Mouse (Mus musculus): ENCODE results near the gene Aqp3. TPM values are rescaled to one million over a fixed set of nuclear protein-coding genes. Genes with fewer than 3 reads are reported as not detected.

Aqp3 gene
- polyA plus RNA-seq, 1 experiment from 2014 or later, result 0.97 TPM

DNA sequence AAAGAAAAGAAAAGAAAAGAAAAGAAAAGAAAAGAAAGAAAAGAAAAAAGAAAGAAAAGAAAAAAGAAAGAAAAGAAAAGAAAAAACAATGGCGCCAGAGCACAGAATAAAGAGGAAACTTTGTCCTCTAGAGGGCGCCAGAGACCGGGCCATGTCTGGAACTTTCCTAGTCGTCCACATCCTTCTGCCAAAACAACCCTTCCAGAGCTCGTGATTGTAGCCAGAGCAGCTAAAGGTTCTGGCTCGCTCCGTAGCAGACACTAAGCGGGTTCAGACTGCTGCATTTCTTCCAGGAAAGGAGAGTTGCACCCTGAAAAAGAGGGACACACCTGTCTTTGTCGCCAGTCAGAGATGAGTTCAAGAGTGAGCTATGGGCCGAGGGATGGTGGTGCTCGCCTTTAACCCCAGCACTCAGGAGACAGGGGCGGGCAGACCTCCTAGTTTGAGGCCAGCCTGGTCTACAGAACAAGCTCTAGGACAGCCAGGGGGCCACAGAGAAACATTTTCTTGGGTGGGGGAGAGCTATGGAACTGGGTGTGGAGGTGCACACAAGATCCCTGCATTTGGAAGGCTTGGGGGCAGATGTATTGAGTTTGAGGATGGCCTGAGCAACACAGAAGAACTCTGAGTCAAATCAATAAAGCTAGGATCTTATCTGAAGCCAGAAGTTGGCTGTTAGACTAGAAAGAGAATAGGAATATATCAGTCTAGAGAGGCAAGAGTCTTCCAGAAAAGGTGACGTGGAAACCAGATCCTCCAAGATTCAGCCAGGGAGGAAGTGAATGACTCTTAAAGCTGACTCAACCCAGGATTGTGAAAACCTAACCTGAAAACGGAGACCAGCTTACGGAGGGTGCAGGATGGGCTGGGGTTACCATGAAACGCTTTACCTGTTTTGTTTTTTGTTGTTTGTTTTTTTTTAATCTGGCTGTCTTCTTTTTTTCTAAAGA is 47.0 kb downstream of the Aqp3 start:
- no peaks in the 10 kb centered on the region; the same call in 1 of the 2 replicates for H3K27me3 ChIP-seq
- H3K4me3 ChIP-seq, result 0 out of 2 replicates have a peak overlapping the region, but pooled peaks have one; percentile 14
- H3K4me1 ChIP-seq, result 0 out of 2 replicates have a peak, but pooled peaks cover 4% of the 10 kb centered on the region
- no peaks in the 10 kb centered on the region for H3K36me3 ChIP-seq
- peak overlapping the region; percentile 46 for H3K4me2 ChIP-seq (replicated peaks)
- WGBS, result 37% methylated on average over 16 of the region's 16 CpGs
- H3K27ac ChIP-seq, result no peak overlapping the region
- H3K9me3 ChIP-seq (replicated peaks), result no peaks in the 10 kb centered on the region
- ATAC-seq (ENCODE audit: low FRiP score), result 0 out of 2 replicates have a peak, but pooled peaks have one; percentile 50
- H3K9ac ChIP-seq, result peak overlapping the region; percentile 57

DNA sequence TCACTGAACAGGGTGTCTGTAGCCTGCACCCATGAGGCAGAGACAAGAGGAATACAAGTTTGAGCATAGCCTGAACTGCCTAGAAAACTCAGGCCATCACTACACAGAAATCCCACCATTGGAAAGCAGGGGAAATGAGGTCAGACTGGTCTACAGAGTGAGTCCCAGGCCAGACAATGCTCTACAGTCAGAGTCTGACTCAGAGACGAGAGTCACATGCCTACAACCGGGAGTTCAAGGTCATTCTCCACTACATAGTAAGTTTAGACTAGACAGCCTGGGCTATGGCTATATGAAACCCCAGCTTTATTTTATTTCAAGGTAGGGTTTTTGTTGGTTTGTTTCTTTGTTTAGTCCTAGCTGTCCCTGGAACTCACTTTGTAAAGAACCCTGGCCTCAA is 49.1 kb downstream of the Aqp3 start:
- no peak for ATAC-seq (ENCODE audit: low FRiP score)
- Histone ChIP-seq H3K9me3 (replicated peaks) (no peaks in the 10 kb centered on the region), H3K4me1 (0 out of 2 replicates have a peak, but pooled peaks cover 4% of the 10 kb centered on the region), H3K9ac (no peak overlapping the region), H3K27ac (no peak overlapping the region), H3K4me3 (no peak overlapping the region), H3K27me3 (no peaks in the 10 kb centered on the region; the same call in 1 of the 2 replicates), H3K36me3 (no peaks in the 10 kb centered on the region), H3K4me2 (replicated peaks) (no peak overlapping the region)
- WGBS, result 68% methylated on average over 2 of the region's 2 CpGs

DNA sequence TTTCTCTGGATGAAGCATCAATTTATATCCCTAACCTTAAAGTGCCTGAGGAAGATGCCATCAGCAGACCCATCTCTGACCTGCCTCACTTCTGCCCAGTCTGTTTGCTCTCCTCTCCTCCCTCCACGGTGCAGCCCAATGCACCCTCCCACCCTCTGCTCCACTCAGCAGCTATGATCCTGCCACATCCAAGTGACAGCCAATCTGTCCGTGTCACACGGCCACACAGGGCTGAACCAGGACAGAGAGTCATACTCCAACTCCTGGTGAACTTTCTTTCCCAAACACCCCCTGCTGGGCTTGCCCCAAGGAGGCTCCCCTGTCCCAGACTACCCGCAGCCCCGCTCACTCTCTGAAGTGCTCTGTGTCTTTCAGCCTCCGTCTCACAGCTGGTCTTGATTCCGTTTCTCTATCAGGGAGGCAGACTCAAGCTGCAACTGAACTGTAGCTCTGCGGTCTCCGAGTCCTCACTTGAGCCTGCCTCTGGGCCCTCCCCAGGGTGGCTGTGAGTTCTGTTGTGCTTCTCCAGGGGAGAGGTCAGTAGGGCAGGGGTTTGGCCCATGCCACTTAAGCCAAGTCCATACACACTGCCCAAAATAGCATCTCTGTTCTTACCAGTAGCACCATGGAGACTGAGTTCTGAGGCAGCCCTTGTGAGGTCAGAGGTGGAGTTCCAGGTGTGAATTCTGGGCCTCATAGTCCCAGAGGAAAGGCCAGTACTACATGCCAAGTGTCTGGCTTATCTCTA is 50.3 kb downstream of the Aqp3 start, which contains the start of gene Aqp7:
Gene Aqp7 (minus strand): TSS at position 616 of the 748 bp plus-strand sequence.
- no peak within 1 kb of the TSS for H3K27ac ChIP-seq
- 0 out of 2 replicates have a peak, but pooled peaks cover 4% of the 10 kb centered on the region for H3K4me1 ChIP-seq
- no peak within 1 kb of the TSS for H3K4me3 ChIP-seq
- H3K4me2 ChIP-seq (replicated peaks), result no peak within 1 kb of the TSS
- H3K27me3 ChIP-seq, result no peaks in the 10 kb centered on the region; the same call in 1 of the 2 replicates
- no peak within 1 kb of the TSS for H3K9ac ChIP-seq
- H3K36me3 ChIP-seq, result no peaks in the 10 kb centered on the region
- no peak for ATAC-seq (ENCODE audit: low FRiP score)
- H3K9me3 ChIP-seq (replicated peaks), result no peaks in the 10 kb centered on the region
- 40% methylated on average over 9 of the region's 9 CpGs for WGBS

DNA sequence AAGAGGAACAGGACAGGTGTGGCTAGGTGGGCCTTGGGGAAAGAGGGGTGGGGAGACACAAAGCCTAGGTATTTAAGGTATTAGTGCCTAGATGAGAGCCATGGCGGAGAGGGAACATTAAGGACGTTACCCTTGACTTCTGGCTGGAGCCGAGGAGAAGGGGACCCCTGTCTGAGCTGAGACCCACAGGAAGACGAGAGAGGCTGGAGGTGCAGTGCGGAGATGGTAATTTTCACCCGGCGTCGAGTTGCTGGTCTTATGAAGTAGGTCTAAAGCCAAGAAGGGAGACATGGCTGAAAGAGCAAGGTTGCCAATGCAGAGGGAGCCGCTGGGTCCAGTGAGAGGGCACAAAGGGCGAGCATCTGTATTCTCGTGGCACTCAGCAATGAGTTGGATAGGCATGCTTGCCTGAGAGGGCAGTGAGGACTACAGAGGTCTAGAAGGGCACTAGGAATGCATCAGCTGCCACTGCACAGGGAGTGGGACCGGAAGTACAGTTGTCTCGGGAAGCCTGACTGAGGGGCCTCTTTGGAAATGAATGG is 51.7 kb downstream of the Aqp3 start:
- H3K4me2 ChIP-seq (replicated peaks), result no peak overlapping the region
- H3K27me3 ChIP-seq, result no peaks in the 10 kb centered on the region; the same call in 1 of the 2 replicates
- WGBS, result 86% methylated on average over 13 of the region's 13 CpGs
- no peak overlapping the region for H3K9ac ChIP-seq
- no peak for ATAC-seq (ENCODE audit: low FRiP score)
- H3K4me1 ChIP-seq, result 0 out of 2 replicates have a peak, but pooled peaks cover 4% of the 10 kb centered on the region
- no peaks in the 10 kb centered on the region for H3K36me3 ChIP-seq
- H3K9me3 ChIP-seq (replicated peaks), result no peaks in the 10 kb centered on the region
- H3K27ac ChIP-seq, result no peak overlapping the region
- H3K4me3 ChIP-seq, result no peak overlapping the region

DNA sequence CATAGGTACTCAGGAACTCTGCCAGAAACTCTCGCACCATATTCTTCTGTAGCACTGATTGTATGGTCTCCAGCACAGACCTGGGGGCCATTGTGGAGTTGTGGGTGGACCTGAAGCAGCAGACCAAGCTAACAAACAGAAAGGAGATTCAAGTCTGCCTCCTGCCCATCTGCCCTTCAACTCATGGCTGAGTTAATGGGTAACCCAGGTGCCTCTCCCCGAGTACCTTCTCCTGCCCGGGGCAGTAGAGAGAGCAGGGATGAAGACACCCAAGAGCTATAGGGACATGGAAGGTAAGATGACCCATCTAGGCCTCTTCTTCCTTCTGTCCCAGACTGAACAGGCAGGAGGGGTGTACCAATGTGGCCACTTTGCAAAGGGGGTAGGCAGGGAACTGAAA is 52.7 kb downstream of the Aqp3 start:
- Histone ChIP-seq H3K4me2 (replicated peaks) (no peak overlapping the region), H3K27ac (no peak overlapping the region), H3K4me3 (no peak overlapping the region), H3K27me3 (no peaks in the 10 kb centered on the region; the same call in 1 of the 2 replicates), H3K36me3 (no peaks in the 10 kb centered on the region), H3K4me1 (no peaks in the 10 kb centered on the region), H3K9ac (no peak overlapping the region), H3K9me3 (replicated peaks) (no peaks in the 10 kb centered on the region)
- 91% methylated on average over 3 of the region's 3 CpGs for WGBS
- ATAC-seq (ENCODE audit: low FRiP score), result no peak

DNA sequence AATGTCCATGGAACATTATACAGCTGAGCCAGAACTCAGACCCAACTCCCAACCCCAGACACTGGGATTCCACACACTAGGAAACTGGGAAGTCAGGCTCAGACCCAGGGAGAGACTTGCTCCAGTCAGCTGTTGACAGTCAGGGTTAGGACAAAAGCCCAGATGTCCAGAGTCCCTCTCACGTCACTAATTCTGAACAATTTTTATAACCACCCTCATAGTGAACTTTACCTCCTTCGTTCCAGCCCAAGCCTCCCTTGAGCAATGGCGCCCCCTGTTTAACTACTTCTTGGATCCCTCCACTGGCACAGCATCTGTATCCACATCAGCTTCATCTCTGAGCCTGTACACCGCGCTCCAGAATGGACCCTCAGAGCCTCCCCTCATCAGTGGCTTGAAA is 54.0 kb downstream of the Aqp3 start:
- Histone ChIP-seq H3K4me3 (no peak overlapping the region), H3K36me3 (no peaks in the 10 kb centered on the region), H3K9ac (no peak overlapping the region), H3K27ac (no peak overlapping the region), H3K9me3 (replicated peaks) (no peaks in the 10 kb centered on the region), H3K4me2 (replicated peaks) (no peak overlapping the region), H3K4me1 (no peaks in the 10 kb centered on the region), H3K27me3 (no peaks in the 10 kb centered on the region; the same call in 1 of the 2 replicates)
- WGBS, result 79% methylated on average over 5 of the region's 5 CpGs
- no peak for ATAC-seq (ENCODE audit: low FRiP score)

DNA sequence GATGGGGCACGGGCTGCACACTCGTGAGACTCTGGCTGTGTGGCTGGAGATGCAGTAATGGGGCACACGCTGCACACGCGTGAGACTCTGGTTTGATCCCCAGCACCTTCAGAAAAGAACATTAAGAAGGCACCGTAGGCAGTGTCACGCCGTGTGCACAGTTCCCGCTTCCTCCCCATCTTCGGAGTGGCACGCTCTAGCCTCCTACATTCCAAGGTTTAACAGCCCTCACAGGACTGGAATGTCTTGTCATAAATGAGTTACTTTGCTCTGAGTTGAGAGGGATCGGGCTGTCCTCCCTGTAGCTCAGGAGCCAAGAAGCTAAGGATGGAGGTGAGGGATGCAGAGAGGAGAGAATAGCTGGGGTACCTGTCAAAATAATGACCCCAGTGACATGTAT is 55.1 kb downstream of the Aqp3 start:
- no peaks in the 10 kb centered on the region for H3K4me1 ChIP-seq
- H3K9me3 ChIP-seq (replicated peaks), result no peaks in the 10 kb centered on the region
- no peaks in the 10 kb centered on the region for H3K36me3 ChIP-seq
- no peak overlapping the region for H3K4me2 ChIP-seq (replicated peaks)
- no peak overlapping the region for H3K9ac ChIP-seq
- no peak overlapping the region for H3K27ac ChIP-seq
- no peak overlapping the region for H3K4me3 ChIP-seq
- 89% methylated on average over 12 of the region's 12 CpGs for WGBS
- no peak for ATAC-seq (ENCODE audit: low FRiP score)
- H3K27me3 ChIP-seq, result no peaks in the 10 kb centered on the region; the same call in 1 of the 2 replicates

Other genes starting within 250 kb of the Aqp3 start
- gene B4galt1, start 244.2 kb downstream of the Aqp3 start, polyA plus RNA-seq (2016; fragmentation: Nextera tagmentation; extraction: Ambion mirVana), result 20.3 and 21.5 TPM in 2 replicates
- gene Spink4, start 178.1 kb downstream of the Aqp3 start, polyA plus RNA-seq (2016; fragmentation: Nextera tagmentation; extraction: Ambion mirVana), result not detected in 2 replicates
- gene Bag1, start 149.9 kb downstream of the Aqp3 start, polyA plus RNA-seq (2016; fragmentation: Nextera tagmentation; extraction: Ambion mirVana), result 239 and 246 TPM in 2 replicates
- gene Chmp5, start 149.8 kb downstream of the Aqp3 start, polyA plus RNA-seq (2016; fragmentation: Nextera tagmentation; extraction: Ambion mirVana), result 153 and 154 TPM in 2 replicates
- gene Nfx1, start 127.3 kb downstream of the Aqp3 start, polyA plus RNA-seq (2016; fragmentation: Nextera tagmentation; extraction: Ambion mirVana), result 110 and 111 TPM in 2 replicates
- not detected in 2 replicates for gene Aqp7, start 50.0 kb downstream of the Aqp3 start, polyA plus RNA-seq (2016; fragmentation: Nextera tagmentation; extraction: Ambion mirVana)
- 29.0 and 33.6 TPM in 2 replicates for gene Nol6, start 26.3 kb upstream of the Aqp3 start, polyA plus RNA-seq (2016; fragmentation: Nextera tagmentation; extraction: Ambion mirVana)
- gene Ube2r2, start 37.6 kb upstream of the Aqp3 start, polyA plus RNA-seq (2016; fragmentation: Nextera tagmentation; extraction: Ambion mirVana), result 101 and 113 TPM in 2 replicates
- 71.1 and 91.1 TPM in 2 replicates for gene Ubap2, start 177.0 kb upstream of the Aqp3 start, polyA plus RNA-seq (2016; fragmentation: Nextera tagmentation; extraction: Ambion mirVana)
- gene Dcaf12, start 216.7 kb upstream of the Aqp3 start, polyA plus RNA-seq (2016; fragmentation: Nextera tagmentation; extraction: Ambion mirVana), result 73.5 and 79.7 TPM in 2 replicates